Mouse (Mus musculus): ENCODE data around the gene Mogs.

GRCm38 (mm10) chr6:83074979-83075378, 40.3 kb upstream of the Mogs start:
- TF ChIP-seq POLR2A (IDR thresholded peaks at IDR 0.05; ENCODE audit: insufficient read depth, low read length) (no peak), CTCF (IDR thresholded peaks at IDR 0.05; ENCODE audit: low read depth, low read length) (no peak)

All from ES-Bruce4 (cell line).